Mouse (Mus musculus) ovary, adult 18-20 months (tissue): ENCODE measurements around the gene Meis1.
A peak's percentile ranks its signal among the peaks of the same experiment; 100 is the strongest.

Experiments used
- DNase-seq: peaks from one replicate; pipeline ENCODE4 v3.0.0; 2022; ENCODE audit warnings: low spot score, mixed read lengths

Meis1 gene

GRCm38 (mm10) chr11:19018489-19019203 lies at the start of gene Meis1:
Meis1 (minus strand) TSS chr11:19018985.
- peak; percentile 89 for DNase-seq

DNA sequence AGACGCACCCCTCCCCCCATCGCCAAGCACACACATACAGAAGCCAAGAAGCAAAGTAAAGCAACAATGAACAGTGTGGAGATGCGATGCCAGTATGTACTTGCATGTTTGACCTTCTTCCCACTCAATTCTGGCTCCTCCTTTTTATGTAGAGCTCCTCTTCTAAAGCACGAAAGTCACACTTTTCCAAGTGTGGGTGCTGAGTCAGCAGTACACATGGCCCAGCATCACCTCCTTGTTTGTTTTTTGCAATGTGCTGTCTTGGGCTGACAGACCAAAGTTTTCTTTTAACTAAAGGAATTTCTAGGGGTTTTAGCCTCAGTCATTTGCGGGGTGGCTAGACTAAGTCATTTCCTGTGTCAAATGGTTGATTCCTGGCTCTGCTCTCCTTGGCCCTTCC lies 48.5 kb upstream of the Meis1 start:
- no peak for DNase-seq

GRCm38 (mm10) chr11:19049276-19049675 lies 30.5 kb upstream of the Meis1 start:
- no peak for DNase-seq

- no peak for DNase-seq
Measured at GRCm38 (mm10) chr11:19036595-19037166, 17.9 kb upstream of the Meis1 start.

DNA sequence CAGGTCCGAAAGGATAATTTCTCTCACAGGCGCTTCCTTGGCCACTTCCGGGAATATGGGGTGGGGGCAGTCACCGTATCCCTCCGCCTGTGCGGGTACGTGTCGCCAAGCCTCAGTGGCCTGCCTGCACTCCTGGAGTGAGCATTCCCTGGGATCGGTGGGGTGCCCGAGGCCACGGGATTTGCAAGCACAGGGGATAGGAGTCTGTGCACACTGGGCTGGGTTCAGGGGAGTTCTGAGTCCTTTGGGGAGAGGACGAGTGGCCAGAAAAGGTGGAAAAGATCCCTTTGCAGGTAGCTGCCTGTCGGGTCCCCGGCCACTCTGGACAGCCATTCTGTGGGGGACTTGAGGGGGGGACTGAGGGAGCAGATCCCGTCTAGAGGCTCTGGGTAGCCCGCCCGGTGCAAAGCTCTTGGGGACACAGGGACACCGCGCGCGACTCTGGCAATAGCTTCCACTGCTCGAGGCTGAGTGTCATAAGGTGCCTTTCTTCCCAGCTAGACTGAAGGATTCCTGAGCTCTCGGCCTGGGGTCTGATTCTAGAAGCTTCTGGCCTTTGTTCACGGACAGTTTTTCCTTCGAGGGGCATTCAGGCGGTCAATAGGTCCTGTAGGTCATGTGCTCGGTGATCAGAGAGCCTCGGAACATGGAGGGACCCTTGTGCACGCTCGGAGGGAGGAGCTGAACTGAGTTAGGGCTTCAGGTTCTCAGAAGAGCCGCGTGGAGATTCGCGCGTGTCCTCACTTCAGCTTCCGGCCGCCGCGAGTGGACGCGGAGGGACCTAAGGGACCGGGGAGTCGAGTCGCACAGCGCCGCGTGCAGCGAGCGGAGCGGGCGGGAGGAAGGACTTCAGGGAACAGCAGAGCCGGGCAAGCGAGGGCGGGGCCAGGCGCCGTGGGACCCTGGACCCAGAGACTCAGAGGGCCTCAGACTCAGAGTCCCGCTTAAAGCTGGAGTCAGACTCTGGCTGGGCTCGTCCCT lies 8.1 kb upstream of the Meis1 start:
- no peak for DNase-seq

DNA sequence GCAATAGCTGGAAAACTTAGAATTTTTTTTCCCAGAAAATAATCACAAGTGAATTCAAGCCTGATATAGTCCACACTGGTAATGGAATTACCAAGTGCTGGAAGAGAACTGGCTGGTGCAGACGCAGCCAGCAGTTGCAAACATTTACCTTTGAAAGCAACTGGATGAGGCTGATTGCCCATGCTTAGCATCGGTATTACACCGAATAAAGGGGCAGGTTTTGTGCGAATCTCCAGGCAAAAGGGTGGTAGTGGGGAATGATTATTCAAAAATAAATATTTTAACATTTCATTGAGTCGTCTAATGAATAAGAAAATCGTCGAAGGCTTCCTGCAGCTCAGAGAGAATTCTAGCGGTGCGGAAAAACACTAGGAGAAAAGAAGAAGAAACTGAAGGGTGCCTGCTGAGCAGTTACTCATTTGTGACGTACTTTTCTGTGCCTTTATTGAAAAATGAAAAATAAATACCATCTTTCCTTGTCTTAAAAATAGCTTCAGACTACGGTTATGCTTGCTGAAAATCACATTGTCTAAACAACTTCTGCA lies 7.3 kb upstream of the Meis1 start:
- no peak for DNase-seq

- no peak for DNase-seq
Measured at GRCm38 (mm10) chr11:19024496-19025265, 5.9 kb upstream of the Meis1 start.

DNA sequence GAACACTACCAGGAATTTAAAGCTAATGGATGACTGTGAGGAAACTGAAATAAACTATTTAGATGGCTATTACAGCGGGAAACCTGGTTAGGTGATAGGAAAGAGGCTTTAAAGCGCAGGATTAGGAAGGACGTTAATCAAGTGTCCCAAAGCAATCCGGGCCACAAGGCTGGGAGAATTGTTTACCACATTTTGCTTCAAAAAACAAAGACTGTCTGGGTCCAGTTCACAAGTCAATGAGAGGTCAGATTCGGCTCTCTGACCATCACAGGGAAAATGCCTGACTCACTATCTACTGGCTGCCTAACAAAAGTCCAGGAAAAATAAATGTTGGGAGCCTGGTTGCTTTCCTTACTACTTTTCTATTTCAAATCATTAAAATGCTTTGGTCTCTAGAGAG lies 4.6 kb upstream of the Meis1 start:
- no peak for DNase-seq

DNA sequence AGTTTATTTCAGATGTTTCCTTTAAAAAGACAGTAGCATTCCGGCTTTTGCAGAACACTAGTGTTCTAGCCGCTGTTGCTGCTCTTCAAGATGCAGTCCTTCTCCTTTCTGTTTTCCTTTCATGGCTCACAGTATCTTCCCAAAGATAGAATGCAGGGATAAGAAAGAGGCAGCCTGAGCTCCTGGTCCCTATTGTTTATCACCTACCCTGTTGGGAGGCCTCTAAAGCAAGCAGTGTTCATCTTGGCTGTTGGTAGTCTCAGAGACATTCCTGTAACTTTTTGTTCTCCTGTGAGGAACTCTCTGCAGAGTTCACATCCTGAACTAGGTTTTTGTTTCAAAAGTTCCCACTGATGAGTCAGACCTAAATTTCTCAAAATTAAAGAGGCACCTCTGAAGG lies 3.8 kb upstream of the Meis1 start:
- no peak for DNase-seq

- no peak for DNase-seq
Measured at GRCm38 (mm10) chr11:19020951-19021710, 2.3 kb upstream of the Meis1 start.

DNA sequence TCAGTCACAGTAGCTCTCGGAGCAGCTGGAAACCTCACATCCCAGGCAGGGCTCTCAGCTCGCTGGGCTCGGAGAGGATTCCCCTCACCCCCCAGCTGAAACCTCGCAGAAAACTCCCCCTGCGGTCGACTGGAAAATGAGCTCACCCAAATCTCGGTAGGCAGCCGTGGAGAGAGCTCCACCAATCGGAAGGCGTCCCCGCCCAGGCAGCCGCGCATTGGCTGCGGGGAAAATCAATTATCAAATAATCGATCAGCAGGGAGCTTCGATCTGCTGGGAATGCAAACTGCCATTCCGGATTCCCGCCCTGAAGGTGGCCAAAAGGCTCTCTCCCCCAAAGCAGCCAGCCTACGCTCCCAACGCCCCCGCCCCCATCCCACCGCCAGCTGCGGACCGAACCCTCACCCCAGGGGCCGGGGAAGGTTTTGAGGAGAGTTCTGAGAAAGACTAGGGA lies 1.6 kb upstream of the Meis1 start:
- peak; percentile 92 for DNase-seq

DNA sequence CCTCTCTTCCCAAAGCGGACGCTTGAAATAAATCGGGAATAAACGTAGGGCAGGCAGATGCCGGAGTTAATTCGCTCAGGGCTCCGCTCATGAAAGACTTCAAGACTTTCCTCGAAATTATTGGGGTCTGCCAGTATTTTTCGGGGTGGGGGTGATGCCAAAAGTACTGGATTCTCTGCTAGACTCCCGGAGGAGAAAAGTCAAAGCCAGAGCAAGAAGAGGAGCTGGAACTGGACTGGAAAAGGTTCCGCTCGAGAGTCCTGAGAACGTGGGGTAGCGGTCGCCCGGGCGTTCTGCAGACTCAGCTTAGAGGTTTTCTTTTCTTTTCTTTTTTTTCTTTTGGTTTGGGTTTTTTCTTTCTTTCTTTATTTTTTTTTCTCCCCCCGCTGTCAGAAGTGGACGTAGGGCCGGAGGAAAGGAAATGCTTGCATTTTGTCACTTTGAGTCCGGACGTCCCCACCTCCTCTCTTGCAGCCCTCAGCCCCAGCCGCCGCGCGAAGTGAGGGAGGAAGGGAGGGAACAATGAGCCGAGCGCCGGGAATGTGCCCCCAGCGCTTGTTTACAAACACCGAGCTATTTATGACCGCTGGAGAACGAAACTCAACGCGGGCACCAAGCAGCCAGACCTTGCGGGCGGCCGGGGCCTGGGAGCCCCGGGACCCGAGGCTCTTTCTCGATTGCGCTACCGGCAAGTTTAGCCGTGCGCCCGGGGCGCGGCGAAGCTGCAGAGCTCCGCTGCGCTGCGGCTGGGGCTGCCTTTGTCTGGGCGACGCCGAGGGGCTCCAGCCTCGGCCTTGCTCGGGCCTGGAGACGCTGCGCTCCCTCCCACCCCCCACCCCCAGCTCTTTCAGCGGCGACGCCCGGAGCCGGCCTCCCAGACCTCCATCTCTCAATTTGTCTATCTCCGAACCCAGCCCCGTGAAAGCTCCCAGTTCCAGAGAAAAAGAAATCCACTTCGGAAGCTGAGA lies 703 bp upstream of the Meis1 start:
- DNase-seq, result no peak

- DNase-seq, result no peak
Measured at GRCm38 (mm10) chr11:19017719-19018413, 919 bp downstream of the Meis1 start.

GRCm38 (mm10) chr11:19017262-19017661 lies 1.5 kb downstream of the Meis1 start:
- no peak for DNase-seq

GRCm38 (mm10) chr11:19016481-19017220 lies 2.1 kb downstream of the Meis1 start:
- DNase-seq, result no peak

- no peak for DNase-seq
Measured at GRCm38 (mm10) chr11:19015731-19016461, 2.9 kb downstream of the Meis1 start.

- DNase-seq, result no peak
Measured at GRCm38 (mm10) chr11:19015381-19015730, 3.4 kb downstream of the Meis1 start.
